Mouse (Mus musculus) neutrophil, adult 83 days (primary cell): ENCODE data around the gene Rcn1. TPM values are rescaled to one million over a fixed set of nuclear protein-coding genes. Genes with fewer than 3 reads are reported as not detected.

Experiments
- total RNA-seq, 2 experiments: library from RNA; stranded (reverse); gene quantifications; one replicate each; pipeline ENCODE4 v1.2.4; 2023

The Rcn1 gene
- total RNA-seq, result 1 to 10 TPM; 7.2 to 7.8 TPM

DNA sequence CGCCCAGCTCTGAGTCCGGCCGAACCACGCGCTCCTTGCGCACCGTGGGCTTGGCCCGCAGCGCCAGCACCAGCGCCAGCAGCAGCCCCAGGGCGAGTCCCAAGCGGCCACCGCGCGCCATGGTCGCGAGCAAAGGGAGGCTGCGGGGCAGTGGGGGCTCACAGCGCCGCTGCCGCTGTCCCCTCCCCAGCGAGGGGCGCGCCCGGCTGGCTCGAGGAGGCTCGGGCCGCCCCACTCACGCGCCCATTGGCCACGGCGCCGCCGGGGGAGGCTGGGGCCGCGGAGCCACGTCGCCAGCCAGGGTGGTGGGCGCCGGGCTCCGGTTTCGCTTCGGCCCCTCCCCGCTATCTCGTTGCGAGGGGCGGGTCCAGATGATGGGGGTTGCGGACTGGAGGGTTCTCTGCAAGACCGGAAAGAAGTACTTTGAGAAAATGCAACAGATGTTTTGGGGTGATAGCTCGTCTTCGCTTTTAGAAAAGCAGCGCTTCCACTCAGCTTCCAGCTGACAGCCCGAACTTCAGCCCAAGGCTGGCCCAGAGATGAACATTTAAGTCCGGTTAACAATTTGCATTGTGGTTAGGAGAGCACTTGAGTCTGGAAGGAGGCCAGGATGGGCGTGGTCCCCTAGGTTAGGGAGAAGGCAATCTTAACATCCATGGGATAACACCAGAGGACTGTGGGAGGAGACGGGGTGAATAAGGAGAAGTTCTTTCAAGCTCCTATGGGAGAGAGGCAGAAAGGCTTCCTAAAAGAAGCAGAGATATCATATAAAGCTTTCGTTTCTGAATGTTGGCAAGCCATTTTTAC, at the start of gene Rcn1:
Gene Rcn1, minus strand, starts transcription at position 235 of the 807 bp plus-strand sequence.

Other genes starting within 250 kb of the Rcn1 start
- under 1 TPM in 1 of 2 experiments, not detected in 1; 0.26 TPM for gene Them7, start 175.0 kb downstream of the Rcn1 start, total RNA-seq